Mouse (Mus musculus): ENCODE results near the gene Zdhhc20.
A peak's percentile ranks its signal among the peaks of the same experiment; 100 is the strongest.
"Not testable (repeated sequence)": the region's sequence is repeated elsewhere in the genome, so short reads cannot be mapped to it uniquely, and the experiment has no call there.

Zdhhc20 gene

GRCm38 (mm10) chr14:57890011-57890842 lies at the start of gene Zdhhc20:
Gene Zdhhc20, minus strand, starts transcription at chr14:57890276.
- peak; percentile 94 for DNase-seq (ENCODE audit: low spot score)

- no peak for DNase-seq (ENCODE audit: low spot score)
Observed at GRCm38 (mm10) chr14:57937297-57937696, 47.2 kb upstream of the Zdhhc20 start.

GRCm38 (mm10) chr14:57934666-57935065 lies 44.6 kb upstream of the Zdhhc20 start:
- DNase-seq (ENCODE audit: low spot score): no peak

GRCm38 (mm10) chr14:57933608-57934007 lies 43.5 kb upstream of the Zdhhc20 start:
- DNase-seq (ENCODE audit: low spot score): no peak

- DNase-seq (ENCODE audit: low spot score): no peak
Observed at GRCm38 (mm10) chr14:57932881-57933443, 42.9 kb upstream of the Zdhhc20 start.

GRCm38 (mm10) chr14:57921428-57922131 lies 31.5 kb upstream of the Zdhhc20 start:
- DNase-seq (ENCODE audit: low spot score): no peak

GRCm38 (mm10) chr14:57920568-57921310 lies 30.7 kb upstream of the Zdhhc20 start:
- DNase-seq (ENCODE audit: low spot score): no peak

GRCm38 (mm10) chr14:57919148-57919875 lies 29.2 kb upstream of the Zdhhc20 start:
- no peak for DNase-seq (ENCODE audit: low spot score)

GRCm38 (mm10) chr14:57915341-57915740 lies 25.3 kb upstream of the Zdhhc20 start:
- no peak for DNase-seq (ENCODE audit: low spot score)

GRCm38 (mm10) chr14:57912211-57913007 lies 22.3 kb upstream of the Zdhhc20 start:
- not testable (repeated sequence) for DNase-seq (ENCODE audit: low spot score)

- DNase-seq (ENCODE audit: low spot score): not testable (repeated sequence)
Observed at GRCm38 (mm10) chr14:57911787-57912186, 21.7 kb upstream of the Zdhhc20 start.

GRCm38 (mm10) chr14:57911316-57911715 lies 21.2 kb upstream of the Zdhhc20 start:
- no peak for DNase-seq (ENCODE audit: low spot score)

GRCm38 (mm10) chr14:57910501-57911068 lies 20.5 kb upstream of the Zdhhc20 start:
- peak; percentile 94 for DNase-seq (ENCODE audit: low spot score)

GRCm38 (mm10) chr14:57909297-57909696 lies 19.2 kb upstream of the Zdhhc20 start:
- DNase-seq (ENCODE audit: low spot score): no peak

- peak; percentile 64 for DNase-seq (ENCODE audit: low spot score)
Observed at GRCm38 (mm10) chr14:57908431-57908830, 18.4 kb upstream of the Zdhhc20 start.

GRCm38 (mm10) chr14:57901998-57902397 lies 11.9 kb upstream of the Zdhhc20 start:
- no peak for DNase-seq (ENCODE audit: low spot score)

- no peak for DNase-seq (ENCODE audit: low spot score)
Observed at GRCm38 (mm10) chr14:57896882-57897281, 6.8 kb upstream of the Zdhhc20 start.

- peak; percentile 35 for DNase-seq (ENCODE audit: low spot score)
Observed at GRCm38 (mm10) chr14:57896088-57896871, 6.2 kb upstream of the Zdhhc20 start.

GRCm38 (mm10) chr14:57894346-57894745 lies 4.3 kb upstream of the Zdhhc20 start:
- no peak for DNase-seq (ENCODE audit: low spot score)

All from lung, postnatal 25 days (tissue).